Mouse (Mus musculus) cerebellum, adult 8-10 months (tissue): ENCODE results near the gene 2410002F23Rik.
"Not testable (repeated sequence)": the region's sequence is repeated elsewhere in the genome, so short reads cannot be mapped to it uniquely, and the experiment has no call there.

ENCODE experiments used
- DNase-seq: peaks from one replicate; pipeline ENCODE4 v3.0.0; 2022

Gene 2410002F23Rik

GRCm38 (mm10) chr7:44262791-44263643 lies 16.5 kb downstream of the 2410002F23Rik start:
- DNase-seq = peak; percentile 99

DNA sequence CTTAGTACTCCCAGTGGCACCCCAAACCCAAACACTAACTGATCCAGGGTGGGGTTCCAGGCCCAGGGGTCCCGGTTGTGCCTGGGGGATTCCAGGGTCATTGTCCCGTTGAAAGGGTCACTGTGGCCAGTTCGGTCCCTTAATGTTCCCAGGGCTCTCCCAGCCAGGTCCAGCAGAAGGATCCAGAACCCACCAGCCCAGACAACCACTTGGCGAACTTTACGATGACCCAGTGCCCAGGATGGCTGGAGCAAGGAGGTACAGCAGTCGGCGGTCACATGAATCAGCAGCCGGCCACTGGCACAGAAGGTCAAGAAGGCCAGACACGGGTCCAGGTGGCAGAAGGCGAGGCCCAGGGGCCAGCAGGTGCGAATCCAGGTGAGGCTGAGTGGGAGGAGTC lies 21.6 kb downstream of the 2410002F23Rik start:
- DNase-seq = no peak

DNA sequence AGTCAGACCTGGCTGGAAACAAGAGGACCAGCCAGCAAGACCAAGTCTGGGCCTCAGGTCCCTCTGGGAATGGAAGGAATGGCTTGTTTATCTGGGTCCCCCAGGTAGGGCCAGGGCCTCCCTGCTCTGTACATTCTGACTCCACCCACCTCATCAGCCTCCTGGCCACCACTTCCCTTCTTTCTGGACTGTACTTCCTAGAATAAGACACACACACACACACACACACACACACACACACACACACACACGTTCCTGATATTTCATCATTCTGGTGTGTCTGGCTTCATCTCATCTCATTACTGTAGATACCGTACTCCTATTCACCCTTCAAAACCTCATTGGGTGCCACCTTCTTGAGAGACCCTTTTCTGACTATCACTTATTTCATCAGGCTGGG lies 22.9 kb downstream of the 2410002F23Rik start:
- no peak for DNase-seq

GRCm38 (mm10) chr7:44271309-44271708 lies 24.8 kb downstream of the 2410002F23Rik start:
- no peak for DNase-seq

- DNase-seq = no peak
Observed at GRCm38 (mm10) chr7:44272546-44272945, 26.0 kb downstream of the 2410002F23Rik start.

GRCm38 (mm10) chr7:44273446-44273845 lies 26.9 kb downstream of the 2410002F23Rik start:
- DNase-seq = no peak

DNA sequence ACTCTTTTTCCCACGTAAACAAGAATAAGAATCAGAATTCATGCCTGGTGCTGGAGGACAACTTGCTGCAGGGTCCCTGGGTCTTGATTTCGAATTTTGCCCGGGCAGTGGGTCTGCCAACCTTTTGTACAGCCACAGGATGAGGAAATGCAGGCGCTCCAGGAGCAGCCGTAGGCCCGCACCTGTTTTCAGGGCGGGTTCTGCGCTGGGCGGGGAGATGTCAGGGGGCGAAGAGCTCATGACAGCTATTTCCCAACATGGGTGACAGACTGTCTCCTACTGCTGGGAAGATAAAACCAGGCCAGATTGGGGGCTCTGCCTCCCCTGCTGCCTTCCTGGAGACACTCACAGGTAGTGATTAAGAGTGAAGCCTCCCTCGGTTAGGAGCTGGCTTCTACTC lies 27.6 kb downstream of the 2410002F23Rik start:
- no peak for DNase-seq

GRCm38 (mm10) chr7:44275546-44275945 lies 29.0 kb downstream of the 2410002F23Rik start:
- DNase-seq = no peak

GRCm38 (mm10) chr7:44276461-44277249 lies 30.1 kb downstream of the 2410002F23Rik start:
- DNase-seq = no peak

DNA sequence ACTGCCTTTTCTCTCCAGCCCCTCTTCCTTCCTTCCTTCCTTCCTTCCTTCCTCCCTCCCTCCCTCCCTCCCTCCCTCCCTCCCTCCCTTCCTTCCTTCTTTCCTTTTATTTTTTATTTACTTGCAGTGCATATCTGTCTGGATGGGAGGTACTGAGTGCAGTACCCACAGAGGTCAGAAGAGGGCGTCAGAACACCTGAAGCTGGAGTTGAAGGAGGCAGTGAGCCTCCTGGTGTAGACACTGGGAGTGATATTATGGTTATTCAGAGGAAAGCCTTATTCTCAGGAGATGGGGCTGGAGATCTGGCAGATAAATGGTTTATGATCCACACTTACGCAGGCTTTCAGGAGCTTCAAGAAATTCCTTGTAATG lies 30.7 kb downstream of the 2410002F23Rik start:
- peak; percentile 73 for DNase-seq

DNA sequence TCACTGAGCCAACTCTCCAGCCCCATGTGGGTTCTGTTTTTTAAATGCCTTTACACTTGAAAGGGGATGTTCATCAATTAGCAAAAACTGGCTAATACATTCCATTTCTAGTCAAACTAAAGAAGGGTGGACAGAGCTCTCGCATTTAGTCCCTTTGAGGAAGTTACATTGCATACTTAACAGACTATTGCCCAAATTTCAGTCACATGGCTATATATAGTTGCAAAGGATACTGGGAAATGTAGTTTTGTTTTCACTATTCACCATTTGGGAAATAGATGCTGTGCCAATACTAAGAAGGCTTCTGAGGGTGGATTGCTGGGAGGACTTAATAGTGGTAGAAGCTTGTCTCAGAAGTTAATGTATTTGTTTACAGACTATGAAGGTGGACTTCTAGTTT lies 34.4 kb downstream of the 2410002F23Rik start:
- DNase-seq = no peak

DNA sequence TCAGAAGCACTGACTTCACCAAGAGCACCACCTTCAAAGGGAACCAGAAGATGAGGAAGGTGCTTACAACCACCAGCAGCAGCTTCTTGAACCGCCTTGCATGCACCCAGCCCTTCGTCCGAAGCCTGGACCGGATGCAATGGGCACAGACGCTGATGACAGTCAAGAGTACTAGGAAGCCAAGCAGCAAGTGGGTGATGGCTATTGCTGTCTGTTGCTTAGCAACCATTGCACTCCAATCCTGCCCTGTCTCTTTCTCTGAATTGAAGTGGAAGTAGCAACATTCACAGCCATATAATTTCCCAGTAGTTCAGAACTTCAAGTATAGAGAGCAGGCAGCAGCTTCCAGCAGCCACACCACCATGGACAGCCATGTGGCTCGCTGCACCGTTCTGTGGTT lies 35.1 kb downstream of the 2410002F23Rik start:
- DNase-seq = no peak

DNA sequence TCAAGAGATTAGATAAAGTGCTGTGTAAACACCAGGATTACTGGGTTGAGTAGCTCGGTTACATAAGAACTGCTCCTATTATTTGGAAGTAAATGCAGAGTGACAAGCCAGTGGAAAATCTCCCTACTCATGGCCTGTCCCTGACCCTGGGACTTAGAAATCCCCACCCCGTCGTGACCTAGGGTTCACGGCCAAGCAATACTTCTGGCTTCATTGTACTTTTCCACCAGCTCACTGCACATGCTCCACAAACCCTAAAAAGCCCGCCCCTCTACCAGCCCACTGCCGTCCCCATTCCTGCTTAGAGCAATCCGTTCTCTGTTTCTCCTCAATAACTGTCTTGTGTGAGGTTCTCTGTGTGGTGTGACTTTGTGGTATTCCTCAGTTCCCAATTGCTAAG lies 41.2 kb downstream of the 2410002F23Rik start:
- DNase-seq = no peak

DNA sequence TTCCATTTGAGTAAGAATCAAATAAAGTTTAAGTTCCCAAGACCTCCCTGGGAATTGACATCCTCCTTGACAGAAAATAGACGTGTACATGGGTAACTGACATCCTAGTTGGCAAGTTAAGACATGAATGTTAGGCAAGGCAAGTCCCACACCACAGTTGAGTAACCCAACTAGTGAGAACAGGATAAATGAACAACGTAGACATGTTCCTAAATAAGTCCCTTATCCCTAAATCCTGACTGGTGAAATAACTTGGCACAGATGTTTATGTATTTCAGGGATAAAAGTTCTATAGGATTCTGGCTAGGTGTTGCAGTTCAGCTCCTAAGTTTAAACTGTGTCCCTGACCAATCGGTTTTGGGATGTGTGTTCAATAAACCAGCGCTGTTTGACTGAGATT lies 44.5 kb downstream of the 2410002F23Rik start:
- DNase-seq = no peak

DNA sequence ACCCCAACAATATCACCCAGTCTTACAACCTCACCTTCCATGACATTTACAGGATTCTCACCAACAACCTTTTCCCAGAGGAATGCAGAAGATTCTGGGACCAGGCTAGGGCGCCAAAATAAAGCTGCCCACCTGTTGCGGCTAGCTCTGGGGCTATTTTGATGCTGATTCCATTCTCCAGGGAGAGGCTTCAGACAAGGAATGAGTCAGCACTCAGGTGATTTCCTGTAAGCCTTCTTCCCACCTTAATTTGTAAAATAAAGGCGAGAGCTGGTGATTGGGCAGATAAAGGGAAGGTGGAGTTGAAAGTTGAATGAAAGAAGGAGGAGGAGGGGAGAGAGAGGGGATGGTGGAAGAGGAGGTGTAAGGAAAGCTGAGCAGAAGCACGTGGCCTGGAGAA lies 44.9 kb downstream of the 2410002F23Rik start:
- no peak for DNase-seq

DNA sequence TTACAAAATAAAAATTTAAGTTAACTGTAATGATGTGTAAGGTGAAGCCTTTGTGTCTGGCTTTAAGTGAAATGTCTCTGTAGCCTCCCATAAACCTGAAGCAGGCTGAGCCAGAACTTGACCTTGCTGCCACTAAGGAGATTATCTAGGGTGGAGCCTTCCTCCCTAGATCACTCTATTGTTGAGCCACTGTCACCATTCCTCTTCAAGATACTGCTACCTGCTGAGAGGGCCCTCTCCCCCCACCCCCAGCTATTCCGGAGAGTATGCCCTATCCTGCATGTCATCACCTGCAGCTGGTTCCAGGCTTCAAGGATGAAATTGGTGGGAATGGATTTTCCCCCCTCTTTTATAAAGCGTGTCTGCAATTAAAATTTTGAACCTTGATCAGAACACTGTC lies 51.0 kb downstream of the 2410002F23Rik start:
- DNase-seq = not testable (repeated sequence)
